Mouse (Mus musculus) cerebellum, postnatal 10 days (tissue): ENCODE data around the gene Serpinf1.
"Not testable (repeated sequence)": the region's sequence is repeated elsewhere in the genome, so short reads cannot be mapped to it uniquely, and the experiment has no call there.

Source experiments
- DNase-seq, 2 experiments: peaks; one replicate each; pipeline ENCODE4 v3.0.0; 2021; ENCODE audit warnings: mixed read lengths in 2 of 2

The Serpinf1 gene

GRCm38 (mm10) chr11:75421375-75422012 is 1.0 kb downstream of the Serpinf1 start:
- no peak for DNase-seq

- DNase-seq: no peak
Observed at GRCm38 (mm10) chr11:75420810-75421374, 1.6 kb downstream of the Serpinf1 start.

- DNase-seq: no peak
Observed at GRCm38 (mm10) chr11:75420037-75420436, 2.5 kb downstream of the Serpinf1 start.

GRCm38 (mm10) chr11:75415994-75416393 is 6.5 kb downstream of the Serpinf1 start:
- no peak for DNase-seq

- DNase-seq: peak in 1 of 2 experiments; percentile 20
Observed at GRCm38 (mm10) chr11:75415096-75415495, 7.4 kb downstream of the Serpinf1 start.

GRCm38 (mm10) chr11:75410591-75410990 is 11.9 kb downstream of the Serpinf1 start:
- no peak for DNase-seq

- no peak for DNase-seq
Observed at GRCm38 (mm10) chr11:75409679-75410575, 12.6 kb downstream of the Serpinf1 start.

- peak; percentile 65 to 68 for DNase-seq
Observed at GRCm38 (mm10) chr11:75406865-75407264, 15.6 kb downstream of the Serpinf1 start.

- DNase-seq: no peak
Observed at GRCm38 (mm10) chr11:75406104-75406503, 16.4 kb downstream of the Serpinf1 start.

- no peak for DNase-seq
Observed at GRCm38 (mm10) chr11:75404801-75405200, 17.7 kb downstream of the Serpinf1 start.

GRCm38 (mm10) chr11:75403301-75404052 is 19.0 kb downstream of the Serpinf1 start:
- DNase-seq: no peak

GRCm38 (mm10) chr11:75402271-75402690 is 20.2 kb downstream of the Serpinf1 start:
- DNase-seq: peak; percentile 72 to 80

GRCm38 (mm10) chr11:75400099-75400498 is 22.4 kb downstream of the Serpinf1 start:
- DNase-seq: peak; percentile 45 to 46

- DNase-seq: peak in 1 of 2 experiments; percentile 44
Observed at GRCm38 (mm10) chr11:75399411-75399841, 23.1 kb downstream of the Serpinf1 start.

- no peak for DNase-seq
Observed at GRCm38 (mm10) chr11:75397452-75397851, 25.0 kb downstream of the Serpinf1 start.

GRCm38 (mm10) chr11:75395611-75396010 is 26.9 kb downstream of the Serpinf1 start:
- no peak for DNase-seq

- DNase-seq: not testable (repeated sequence)
Observed at GRCm38 (mm10) chr11:75383529-75383928, 39.0 kb downstream of the Serpinf1 start.

- DNase-seq: not testable (repeated sequence)
Observed at GRCm38 (mm10) chr11:75378786-75379185, 43.7 kb downstream of the Serpinf1 start.

- DNase-seq: no peak
Observed at GRCm38 (mm10) chr11:75377125-75377524, 45.4 kb downstream of the Serpinf1 start.
